Mouse (Mus musculus) midbrain, embryonic 13.5 days (tissue): Measurements from ENCODE around the gene Ppid. TPM values are rescaled to one million over a fixed set of nuclear protein-coding genes. Genes with fewer than 3 reads are reported as not detected.

ENCODE experiments used
- ATAC-seq: fragments of 200-750 bp; cut with Nextera tagmentation; 2 replicates; pipeline ENCODE4 v1.8.0; 2017; ENCODE audit warnings: mild to moderate bottlenecking, moderate TSS enrichment, moderate library complexity
- H3K27ac ChIP-seq: fragments of 300-500 bp; sonication (generic); 2 replicates; pipeline ENCODE4 v1.5.1; 2015; ENCODE audit warnings: inconsistent platforms, mild to moderate bottlenecking, moderate library complexity
- H3K27me3 ChIP-seq: fragments of 300-500 bp; sonication (generic); 2 replicates; pipeline ENCODE4 v1.6.1; 2015; ENCODE audit warnings: mild to moderate bottlenecking, inconsistent platforms
- H3K36me3 ChIP-seq: fragments of 300-500 bp; sonication (generic); 2 replicates; pipeline ENCODE4 v1.6.1; 2015; ENCODE audit warnings: mild to moderate bottlenecking, inconsistent platforms
- H3K4me1 ChIP-seq: fragments of 300-500 bp; sonication (generic); replicated peaks from 2 replicates; pipeline ENCODE4 v1.6.1; 2015; ENCODE audit warnings: inconsistent platforms
- H3K4me2 ChIP-seq: fragments of 300-500 bp; sonication (generic); replicated peaks from 2 replicates; pipeline ENCODE4 v1.6.1; 2015; ENCODE audit warnings: moderate library complexity, mild to moderate bottlenecking, inconsistent platforms
- H3K4me3 ChIP-seq: fragments of 300-500 bp; sonication (generic); replicated peaks from 2 replicates; pipeline ENCODE4 v1.5.1; 2015; ENCODE audit warnings: mild to moderate bottlenecking, inconsistent platforms
- H3K9ac ChIP-seq: fragments of 300-500 bp; sonication (generic); replicated peaks from 2 replicates; pipeline ENCODE4 v1.6.1; 2015; ENCODE audit warnings: mild to moderate bottlenecking, inconsistent platforms
- H3K9me3 ChIP-seq: fragments of 300-500 bp; sonication (generic); 2 replicates; pipeline ENCODE4 v1.6.1; 2016; ENCODE audit warnings: mild to moderate bottlenecking, inconsistent platforms
- WGBS: fragments of 180-500 bp; shearing (Covaris S2); methylation state at CpG from one replicate; pipeline ENCODE4 v1.1.7; 2015; 5-methylcytosine and 5-hydroxymethylcytosine counted together
- polyA plus RNA-seq: library from polyadenylated mRNA; unstranded; fragments of >200 nt; fragmentation: Nextera tagmentation; extraction: Ambion mirVana; gene quantifications from 2 replicates; pipeline ENCODE4 v1.2.1, GENCODE M21; 2015

The Ppid gene
- polyA plus RNA-seq: 149 and 154 TPM in 2 replicates

- Histone ChIP-seq H3K27me3 (0 out of 2 replicates have a peak, but pooled peaks cover 5% of the 10 kb centered on the region), H3K4me1 (peaks cover 16% of the 10 kb centered on the region), H3K4me2 (peak within 1 kb of the TSS; percentile 83), H3K36me3 (peaks cover 21% of the 10 kb centered on the region), H3K9ac (peak within 1 kb of the TSS; percentile 90), H3K4me3 (peak within 1 kb of the TSS; percentile 89), H3K27ac (peak within 1 kb of the TSS; percentile 65), H3K9me3 (no peaks in the 10 kb centered on the region)
- ATAC-seq: peak; percentile 90
- 4% methylated on average over 63 of the region's 63 CpGs for WGBS
Observed at GRCm38 (mm10) chr3:79590863-79591792, at the start of gene Ppid. Ppid (plus strand) TSS chr3:79591342.

GRCm38 (mm10) chr3:79542585-79542984, 48.6 kb upstream of the Ppid start:
- H3K27ac ChIP-seq: no peak overlapping the region
- no peaks in the 10 kb centered on the region for H3K4me1 ChIP-seq
- H3K27me3 ChIP-seq: no peaks in the 10 kb centered on the region
- H3K4me2 ChIP-seq: no peak overlapping the region
- 47% methylated on average over 6 of the region's 6 CpGs for WGBS
- H3K9me3 ChIP-seq: no peaks in the 10 kb centered on the region
- 0 out of 2 replicates have a peak, but pooled peaks cover 3% of the 10 kb centered on the region for H3K36me3 ChIP-seq
- no peak overlapping the region for H3K4me3 ChIP-seq
- no peak overlapping the region for H3K9ac ChIP-seq
- ATAC-seq: no peak

DNA sequence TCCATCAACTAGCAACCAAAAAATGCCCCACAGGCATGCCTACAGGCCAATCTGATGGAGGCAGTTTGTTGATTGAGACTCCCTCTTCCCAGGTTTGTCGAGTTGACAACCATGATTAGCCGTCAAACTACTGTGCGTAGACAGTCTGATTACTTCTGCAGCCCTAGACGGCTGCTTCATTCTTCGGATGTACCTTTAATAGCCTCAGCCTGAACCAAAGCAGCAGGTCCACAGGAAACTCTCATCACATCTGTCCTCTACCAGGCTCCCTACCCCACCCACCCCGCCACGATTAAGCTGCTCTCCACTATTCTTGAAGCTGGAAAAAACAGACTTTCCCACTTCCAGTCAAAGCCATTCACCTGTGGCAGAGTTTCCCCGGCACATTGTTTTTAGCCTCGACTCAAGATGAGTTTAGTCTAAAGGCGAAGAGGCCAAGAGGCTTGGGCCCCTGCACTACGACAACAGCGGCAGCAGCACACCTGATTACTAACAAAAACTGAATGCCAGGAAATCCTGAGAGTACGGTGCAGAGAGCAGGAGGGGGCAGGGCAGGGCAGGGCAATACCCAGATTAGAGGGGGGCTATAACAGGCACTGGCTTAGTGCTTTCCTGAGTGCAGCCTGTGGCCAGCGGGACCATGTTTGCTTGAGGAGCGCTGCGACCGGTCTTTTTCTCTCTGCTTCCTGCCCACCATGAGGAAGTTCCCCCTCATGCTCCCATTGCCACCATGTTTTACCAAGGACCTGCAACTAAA, 42.3 kb upstream of the Ppid start:
- Histone ChIP-seq H3K27me3 (no peaks in the 10 kb centered on the region), H3K9me3 (no peaks in the 10 kb centered on the region), H3K27ac (no peak overlapping the region), H3K4me2 (no peak overlapping the region), H3K4me1 (no peaks in the 10 kb centered on the region), H3K36me3 (0 out of 2 replicates have a peak, but pooled peaks cover 1% of the 10 kb centered on the region), H3K9ac (no peak overlapping the region), H3K4me3 (no peak overlapping the region)
- WGBS: 83% methylated on average over 17 of the region's 17 CpGs
- no peak for ATAC-seq

GRCm38 (mm10) chr3:79549751-79550393, 41.3 kb upstream of the Ppid start:
- Histone ChIP-seq H3K9ac (no peak overlapping the region), H3K4me2 (no peak overlapping the region), H3K4me1 (no peaks in the 10 kb centered on the region), H3K36me3 (no peaks in the 10 kb centered on the region), H3K27me3 (no peaks in the 10 kb centered on the region), H3K9me3 (no peaks in the 10 kb centered on the region), H3K4me3 (no peak overlapping the region), H3K27ac (no peak overlapping the region)
- WGBS: 94% methylated on average over 8 of the region's 8 CpGs
- no peak for ATAC-seq

GRCm38 (mm10) chr3:79551826-79552552, 39.2 kb upstream of the Ppid start:
- no peak for ATAC-seq
- H3K9me3 ChIP-seq: no peaks in the 10 kb centered on the region
- no peak overlapping the region for H3K4me3 ChIP-seq
- no peaks in the 10 kb centered on the region for H3K4me1 ChIP-seq
- H3K9ac ChIP-seq: no peak overlapping the region
- 90% methylated on average over 10 of the region's 10 CpGs for WGBS
- no peak overlapping the region for H3K27ac ChIP-seq
- no peak overlapping the region for H3K4me2 ChIP-seq
- no peaks in the 10 kb centered on the region for H3K27me3 ChIP-seq
- no peaks in the 10 kb centered on the region for H3K36me3 ChIP-seq

DNA sequence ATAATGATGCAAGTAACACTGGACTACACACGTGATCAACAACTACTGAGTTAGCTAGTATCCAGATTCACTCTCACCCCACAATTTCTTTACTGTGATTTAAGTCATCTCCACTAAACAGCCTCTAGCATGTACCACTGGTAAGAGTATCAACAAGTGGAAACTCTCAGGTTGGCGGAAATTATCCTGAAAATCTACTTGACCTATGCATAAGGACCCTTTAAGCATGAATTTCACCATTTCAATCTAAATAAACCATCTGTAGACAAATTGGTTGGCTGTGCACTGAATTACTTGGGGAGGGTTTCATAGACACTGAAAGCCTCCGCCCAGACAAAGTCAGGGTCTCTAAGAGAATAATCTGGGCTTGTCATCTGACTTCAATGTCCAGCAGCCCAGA, 37.4 kb upstream of the Ppid start:
- Histone ChIP-seq H3K27me3 (no peaks in the 10 kb centered on the region), H3K4me3 (no peak overlapping the region), H3K9me3 (no peaks in the 10 kb centered on the region), H3K36me3 (no peaks in the 10 kb centered on the region), H3K27ac (no peak overlapping the region), H3K9ac (no peak overlapping the region), H3K4me2 (no peak overlapping the region), H3K4me1 (no peaks in the 10 kb centered on the region)
- no peak for ATAC-seq
- 98% methylated on average over 3 of the region's 3 CpGs for WGBS

DNA sequence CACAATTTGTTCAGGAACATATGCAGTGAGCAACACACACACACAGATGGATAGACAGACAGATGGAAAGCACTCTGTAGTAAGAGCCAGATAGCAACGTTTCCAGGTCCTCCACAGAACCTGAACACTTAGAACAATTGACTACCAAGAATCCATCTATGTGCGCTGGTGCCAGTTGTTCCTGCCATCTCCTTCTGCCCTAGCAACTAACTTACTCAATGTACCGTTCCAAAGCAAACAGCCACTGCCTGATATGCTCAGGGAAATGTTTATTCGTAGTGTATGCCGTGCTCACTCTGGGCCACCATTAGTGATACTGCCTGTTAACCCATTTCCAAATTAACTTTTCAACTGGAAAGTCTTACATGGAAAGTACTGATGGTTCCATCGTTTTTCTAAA, 36.1 kb upstream of the Ppid start:
- Histone ChIP-seq H3K27me3 (no peaks in the 10 kb centered on the region), H3K27ac (no peak overlapping the region), H3K4me2 (no peak overlapping the region), H3K4me3 (no peak overlapping the region), H3K4me1 (no peaks in the 10 kb centered on the region), H3K36me3 (no peaks in the 10 kb centered on the region), H3K9ac (no peak overlapping the region), H3K9me3 (no peaks in the 10 kb centered on the region)
- ATAC-seq: no peak
- WGBS: 92% methylated on average over 6 of the region's 6 CpGs

DNA sequence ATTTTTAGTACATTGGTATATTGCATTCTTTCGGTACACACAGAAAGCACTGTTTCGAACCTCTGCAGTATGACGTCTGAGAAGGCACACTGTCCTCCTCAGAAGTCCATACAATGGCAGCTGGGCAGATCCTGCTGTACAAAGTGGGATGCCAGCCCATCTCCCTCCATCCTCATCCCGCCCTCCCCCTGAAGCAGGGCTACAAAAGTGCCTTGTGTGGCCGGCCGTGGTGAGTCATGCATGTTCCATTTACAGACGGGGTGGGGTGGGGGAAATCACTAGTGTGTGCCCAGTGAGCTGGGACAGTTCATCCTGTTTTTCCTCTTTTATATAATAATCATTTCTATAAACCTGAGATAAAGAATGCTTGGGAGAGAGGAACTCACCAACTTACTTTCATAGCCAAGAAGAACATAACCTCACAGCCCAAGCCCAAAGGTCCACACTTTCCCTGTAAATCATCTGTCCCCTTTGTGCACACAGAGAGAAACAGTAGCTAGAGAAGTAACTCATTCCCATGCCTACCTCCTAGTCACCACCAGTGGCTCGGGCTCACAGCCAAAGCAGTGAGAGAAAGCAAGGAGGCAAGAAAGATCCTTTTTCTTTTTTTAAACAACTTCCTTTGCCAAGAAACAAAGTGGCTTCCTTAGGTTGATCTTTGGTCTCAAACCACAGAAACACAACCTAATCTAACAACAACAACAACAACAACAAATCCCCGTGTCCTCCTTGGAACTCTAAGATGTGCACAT, 31.9 kb upstream of the Ppid start:
- Histone ChIP-seq H3K9ac (no peak overlapping the region), H3K4me1 (no peaks in the 10 kb centered on the region), H3K36me3 (no peaks in the 10 kb centered on the region), H3K27ac (no peak overlapping the region), H3K27me3 (no peaks in the 10 kb centered on the region), H3K4me2 (no peak overlapping the region), H3K4me3 (no peak overlapping the region), H3K9me3 (no peaks in the 10 kb centered on the region)
- WGBS: 81% methylated on average over 9 of the region's 9 CpGs
- no peak for ATAC-seq

- no peaks in the 10 kb centered on the region for H3K27me3 ChIP-seq
- H3K4me2 ChIP-seq: no peak overlapping the region
- no peaks in the 10 kb centered on the region for H3K36me3 ChIP-seq
- H3K27ac ChIP-seq: no peak overlapping the region
- no peaks in the 10 kb centered on the region for H3K9me3 ChIP-seq
- H3K4me3 ChIP-seq: no peak overlapping the region
- 92% methylated on average over 5 of the region's 5 CpGs for WGBS
- no peaks in the 10 kb centered on the region for H3K4me1 ChIP-seq
- H3K9ac ChIP-seq: no peak overlapping the region
- no peak for ATAC-seq
Observed at GRCm38 (mm10) chr3:79559773-79560045, 31.4 kb upstream of the Ppid start.

- WGBS: 96% methylated on average over 6 of the region's 6 CpGs
Observed at GRCm38 (mm10) chr3:79560555-79560954, 30.6 kb upstream of the Ppid start.

More at GRCm38 (mm10) chr3:79560555-79560954, 30.6 kb upstream of the Ppid start:
- H3K36me3 ChIP-seq: no peaks in the 10 kb centered on the region
- H3K9ac ChIP-seq: no peak overlapping the region
- no peaks in the 10 kb centered on the region for H3K9me3 ChIP-seq
- no peak overlapping the region for H3K4me2 ChIP-seq
- H3K27me3 ChIP-seq: no peaks in the 10 kb centered on the region
- no peak overlapping the region for H3K4me3 ChIP-seq
- no peak overlapping the region for H3K27ac ChIP-seq
- peaks cover 1% of the 10 kb centered on the region; the same call in 1 of the 2 replicates for H3K4me1 ChIP-seq
- ATAC-seq: no peak
